Mouse (Mus musculus): Measurements from ENCODE around the gene Bbs9. TPM values are rescaled to one million over a fixed set of nuclear protein-coding genes. Genes with fewer than 3 reads are reported as not detected.

Gene Bbs9
- total RNA-seq, 2 experiments from 2014 or later = 5.0 to 5.3 TPM

- no peak for ATAC-seq (replicated peaks; ENCODE audit: low FRiP score, poor library complexity, severe bottlenecking)
These were observed 143.7 kb downstream of the Bbs9 start for GRCm38 (mm10) chr9:22619245-22619644.

- peak; percentile 55; the same call in 1 of the 2 replicates for ATAC-seq (replicated peaks; ENCODE audit: low FRiP score, poor library complexity, severe bottlenecking)
These were observed 149.5 kb downstream of the Bbs9 start for GRCm38 (mm10) chr9:22624966-22625365.

GRCm38 (mm10) chr9:22626014-22626413 is 150.5 kb downstream of the Bbs9 start:
- no peak for ATAC-seq (replicated peaks; ENCODE audit: low FRiP score, poor library complexity, severe bottlenecking)

- ATAC-seq (replicated peaks; ENCODE audit: low FRiP score, poor library complexity, severe bottlenecking) = no peak
These were observed 152.4 kb downstream of the Bbs9 start for GRCm38 (mm10) chr9:22627912-22628311.

- ATAC-seq (replicated peaks; ENCODE audit: low FRiP score, poor library complexity, severe bottlenecking) = no peak
These were observed 157.4 kb downstream of the Bbs9 start for GRCm38 (mm10) chr9:22632800-22633485.

GRCm38 (mm10) chr9:22638502-22638901 is 163.0 kb downstream of the Bbs9 start:
- ATAC-seq (replicated peaks; ENCODE audit: low FRiP score, poor library complexity, severe bottlenecking) = no peak

- no peak for ATAC-seq (replicated peaks; ENCODE audit: low FRiP score, poor library complexity, severe bottlenecking)
These were observed 165.3 kb downstream of the Bbs9 start for GRCm38 (mm10) chr9:22640683-22641431.

- no peak for ATAC-seq (replicated peaks; ENCODE audit: low FRiP score, poor library complexity, severe bottlenecking)
These were observed 170.4 kb downstream of the Bbs9 start for GRCm38 (mm10) chr9:22645844-22646390.

- ATAC-seq (replicated peaks; ENCODE audit: low FRiP score, poor library complexity, severe bottlenecking) = no peak
These were observed 170.9 kb downstream of the Bbs9 start for GRCm38 (mm10) chr9:22646461-22646860.

- no peak for ATAC-seq (replicated peaks; ENCODE audit: low FRiP score, poor library complexity, severe bottlenecking)
These were observed 172.6 kb downstream of the Bbs9 start for GRCm38 (mm10) chr9:22648163-22648562.

GRCm38 (mm10) chr9:22649606-22650005 is 174.1 kb downstream of the Bbs9 start:
- ATAC-seq (replicated peaks; ENCODE audit: low FRiP score, poor library complexity, severe bottlenecking) = no peak

- ATAC-seq (replicated peaks; ENCODE audit: low FRiP score, poor library complexity, severe bottlenecking) = no peak
These were observed 175.3 kb downstream of the Bbs9 start for GRCm38 (mm10) chr9:22650781-22651180.

GRCm38 (mm10) chr9:22651619-22652018 is 176.1 kb downstream of the Bbs9 start:
- ATAC-seq (replicated peaks; ENCODE audit: low FRiP score, poor library complexity, severe bottlenecking) = no peak

- ATAC-seq (replicated peaks; ENCODE audit: low FRiP score, poor library complexity, severe bottlenecking) = no peak
These were observed 179.3 kb downstream of the Bbs9 start for GRCm38 (mm10) chr9:22654726-22655393.

GRCm38 (mm10) chr9:22657216-22657615 is 181.7 kb downstream of the Bbs9 start:
- no peak for ATAC-seq (replicated peaks; ENCODE audit: low FRiP score, poor library complexity, severe bottlenecking)

- no peak for ATAC-seq (replicated peaks; ENCODE audit: low FRiP score, poor library complexity, severe bottlenecking)
These were observed 189.6 kb downstream of the Bbs9 start for GRCm38 (mm10) chr9:22665155-22665554.

GRCm38 (mm10) chr9:22672937-22673336 is 197.4 kb downstream of the Bbs9 start:
- no peak for ATAC-seq (replicated peaks; ENCODE audit: low FRiP score, poor library complexity, severe bottlenecking)

- ATAC-seq (replicated peaks; ENCODE audit: low FRiP score, poor library complexity, severe bottlenecking) = no peak
These were observed 201.8 kb downstream of the Bbs9 start for GRCm38 (mm10) chr9:22677132-22677829.

- no peak for ATAC-seq (replicated peaks; ENCODE audit: low FRiP score, poor library complexity, severe bottlenecking)
These were observed 202.5 kb downstream of the Bbs9 start for GRCm38 (mm10) chr9:22677997-22678396.

- ATAC-seq (replicated peaks; ENCODE audit: low FRiP score, poor library complexity, severe bottlenecking) = no peak
These were observed 203.0 kb downstream of the Bbs9 start for GRCm38 (mm10) chr9:22678496-22678895.

All from erythroblast, adult 5-6 weeks (primary cell).